Mouse (Mus musculus) midbrain, postnatal 0 days (tissue): ENCODE measurements around the gene Fmod. TPM values are rescaled to one million over a fixed set of nuclear protein-coding genes. Genes with fewer than 3 reads are reported as not detected.

Experiments
- ATAC-seq: fragments of 200-750 bp; cut with Nextera tagmentation; 2 replicates; pipeline ENCODE4 v1.8.0; 2017; ENCODE audit warnings: moderate number of reproducible peaks, mild to moderate bottlenecking, moderate TSS enrichment, moderate library complexity; ENCODE audit not compliant: low FRiP score
- DNase-seq: peaks from one replicate; pipeline ENCODE4 v3.0.0-alpha.2; 2015; ENCODE audit warnings: low spot score
- H3K27ac ChIP-seq: fragments of 300-500 bp; sonication (generic); 2 replicates; pipeline ENCODE4 v1.5.1; 2014; ENCODE audit warnings: low read depth, mild to moderate bottlenecking, low read length, mixed read lengths
- H3K27me3 ChIP-seq: fragments of 300-500 bp; sonication (generic); 2 replicates; pipeline ENCODE4 v1.6.1; 2014; ENCODE audit warnings: low read length, control low read depth, mixed read lengths; ENCODE audit not compliant: insufficient read depth
- H3K36me3 ChIP-seq: fragments of 300-500 bp; sonication (generic); 2 replicates; pipeline ENCODE4 v1.6.1; 2014; ENCODE audit warnings: low read length, control low read depth, mixed read lengths; ENCODE audit not compliant: insufficient read depth
- H3K4me1 ChIP-seq: fragments of 300-500 bp; sonication (generic); 2 replicates; pipeline ENCODE4 v1.6.1; 2014; ENCODE audit warnings: mild to moderate bottlenecking, control low read depth, antibody characterized with exemption, low read length, mixed read lengths; ENCODE audit not compliant: insufficient read depth
- H3K4me2 ChIP-seq: fragments of 300-500 bp; sonication (generic); 2 replicates; pipeline ENCODE4 v1.6.1; 2014; ENCODE audit warnings: low read depth, mild to moderate bottlenecking, low read length, mixed read lengths; ENCODE audit not compliant: poor library complexity, severe bottlenecking
- H3K4me3 ChIP-seq: fragments of 300-500 bp; sonication (generic); 2 replicates; pipeline ENCODE4 v1.5.1; 2014; ENCODE audit warnings: low read depth, mild to moderate bottlenecking, low read length, moderate library complexity
- H3K9ac ChIP-seq: fragments of 300-500 bp; sonication (generic); replicated peaks from 2 replicates; pipeline ENCODE4 v1.6.1; 2014; ENCODE audit warnings: mild to moderate bottlenecking, low read length, moderate library complexity, mixed read lengths; ENCODE audit not compliant: poor library complexity, severe bottlenecking
- H3K9me3 ChIP-seq: fragments of 300-500 bp; sonication (generic); 2 replicates; pipeline ENCODE4 v1.6.1; 2016; ENCODE audit warnings: low read length, control low read depth
- CTCF ChIP-seq: IDR thresholded peaks from 2 replicates; pipeline ENCODE4 v1.5.1; 2016; ENCODE audit warnings: antibody characterized with exemption, mild to moderate bottlenecking
- WGBS: fragments of 180-500 bp; shearing (Covaris S2); extraction: QIAGEN DNeasy Blood & Tissue Kit; methylation state at CpG from one replicate; pipeline ENCODE4 v1.1.7; 2014; 5-methylcytosine and 5-hydroxymethylcytosine counted together
- polyA plus RNA-seq: library from polyadenylated mRNA; unstranded; fragments of >200 nt; fragmentation: Nextera tagmentation; extraction: Ambion mirVana; gene quantifications from 2 replicates; pipeline ENCODE4 v1.2.1, GENCODE M21; 2015
- total RNA-seq: library from RNA; depleted of rRNA; stranded (reverse); fragments of >200 nt; gene quantifications from 2 replicates; pipeline ENCODE4 v1.2.3, GENCODE M21; 2014; rRNA removed

Fmod gene
- total RNA-seq (17.0 and 17.1 TPM in 2 replicates), polyA plus RNA-seq (24.8 and 26.3 TPM in 2 replicates)

DNA sequence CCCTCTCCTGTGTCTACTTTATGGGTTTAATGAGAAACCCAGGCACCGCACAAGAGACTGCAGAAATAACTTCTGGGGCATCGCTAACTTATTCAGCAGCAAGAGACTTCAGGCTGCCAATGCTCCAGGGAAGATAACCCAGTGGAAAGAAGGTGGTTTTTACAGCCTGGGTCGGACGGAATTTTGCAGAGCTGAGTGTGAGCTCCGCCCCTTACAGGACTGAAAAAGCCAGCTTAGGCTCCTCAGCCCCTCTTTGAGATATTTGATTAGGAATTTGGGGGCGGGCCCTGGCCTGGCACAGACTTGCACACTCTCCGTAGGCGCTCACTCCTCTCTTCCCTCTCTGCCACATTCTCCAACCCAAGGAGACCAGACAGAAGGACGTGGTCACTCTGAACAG is at the start of gene Fmod:
Gene Fmod (plus strand): TSS at position 83 of the 400 bp plus-strand sequence.
- WGBS: 51% methylated on average over 9 of the region's 9 CpGs
- no peak within 1 kb of the TSS for H3K9ac ChIP-seq
- no peak for ATAC-seq
- no peaks in the 10 kb centered on the region for H3K4me1 ChIP-seq
- no peak within 1 kb of the TSS for H3K27ac ChIP-seq
- TF ChIP-seq CTCF: no peak
- H3K36me3 ChIP-seq: no peaks in the 10 kb centered on the region
- DNase-seq: no peak
- H3K4me3 ChIP-seq: no peak within 1 kb of the TSS
- no peaks in the 10 kb centered on the region for H3K27me3 ChIP-seq
- H3K4me2 ChIP-seq: no peak within 1 kb of the TSS
- no peaks in the 10 kb centered on the region for H3K9me3 ChIP-seq

- no peak for ATAC-seq
- Histone ChIP-seq H3K9ac (no peak overlapping the region), H3K27me3 (no peaks in the 10 kb centered on the region), H3K4me3 (no peak overlapping the region), H3K27ac (no peak overlapping the region), H3K9me3 (no peaks in the 10 kb centered on the region), H3K4me2 (no peak overlapping the region), H3K36me3 (no peaks in the 10 kb centered on the region), H3K4me1 (no peaks in the 10 kb centered on the region)
- DNase-seq: peak; percentile 3
- 16% methylated on average over 3 of the region's 3 CpGs for WGBS
- no peak for TF ChIP-seq CTCF
Observed at GRCm38 (mm10) chr1:133988845-133989244, 48.2 kb upstream of the Fmod start.

DNA sequence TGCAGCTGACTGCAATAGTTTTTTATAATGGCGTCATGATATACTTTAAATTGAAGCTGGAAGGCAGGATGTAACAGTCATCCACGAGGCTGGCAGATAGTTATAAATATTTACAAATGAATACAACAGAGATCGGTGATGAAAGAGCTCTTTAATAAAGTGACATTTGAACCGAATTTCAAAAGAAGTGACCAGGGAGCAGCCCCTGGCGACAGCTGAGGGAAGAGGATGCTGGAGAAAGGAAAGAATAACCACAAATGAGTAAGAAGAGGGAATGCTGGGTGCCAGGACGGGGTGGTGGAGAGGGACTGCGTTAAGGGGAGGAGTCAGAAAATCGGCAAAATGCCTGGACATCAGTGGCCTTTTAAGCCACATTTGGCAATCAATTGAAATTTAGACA is 45.8 kb upstream of the Fmod start:
- ATAC-seq: no peak
- Histone ChIP-seq H3K4me1 (no peaks in the 10 kb centered on the region), H3K9ac (no peak overlapping the region), H3K9me3 (no peaks in the 10 kb centered on the region), H3K4me2 (no peak overlapping the region), H3K27ac (no peak overlapping the region), H3K36me3 (no peaks in the 10 kb centered on the region), H3K4me3 (no peak overlapping the region), H3K27me3 (no peaks in the 10 kb centered on the region)
- DNase-seq: no peak
- no peak for TF ChIP-seq CTCF
- 50% methylated on average over 8 of the region's 8 CpGs for WGBS

GRCm38 (mm10) chr1:134005490-134005889 is 31.6 kb upstream of the Fmod start:
- ATAC-seq (no peak), DNase-seq (no peak)
- Histone ChIP-seq H3K9ac (no peak overlapping the region), H3K4me2 (no peak overlapping the region), H3K9me3 (no peaks in the 10 kb centered on the region), H3K27ac (no peak overlapping the region), H3K4me1 (no peaks in the 10 kb centered on the region), H3K4me3 (no peak overlapping the region), H3K27me3 (no peaks in the 10 kb centered on the region), H3K36me3 (no peaks in the 10 kb centered on the region)
- no peak for TF ChIP-seq CTCF
- WGBS: 72% methylated on average over 7 of the region's 7 CpGs

DNA sequence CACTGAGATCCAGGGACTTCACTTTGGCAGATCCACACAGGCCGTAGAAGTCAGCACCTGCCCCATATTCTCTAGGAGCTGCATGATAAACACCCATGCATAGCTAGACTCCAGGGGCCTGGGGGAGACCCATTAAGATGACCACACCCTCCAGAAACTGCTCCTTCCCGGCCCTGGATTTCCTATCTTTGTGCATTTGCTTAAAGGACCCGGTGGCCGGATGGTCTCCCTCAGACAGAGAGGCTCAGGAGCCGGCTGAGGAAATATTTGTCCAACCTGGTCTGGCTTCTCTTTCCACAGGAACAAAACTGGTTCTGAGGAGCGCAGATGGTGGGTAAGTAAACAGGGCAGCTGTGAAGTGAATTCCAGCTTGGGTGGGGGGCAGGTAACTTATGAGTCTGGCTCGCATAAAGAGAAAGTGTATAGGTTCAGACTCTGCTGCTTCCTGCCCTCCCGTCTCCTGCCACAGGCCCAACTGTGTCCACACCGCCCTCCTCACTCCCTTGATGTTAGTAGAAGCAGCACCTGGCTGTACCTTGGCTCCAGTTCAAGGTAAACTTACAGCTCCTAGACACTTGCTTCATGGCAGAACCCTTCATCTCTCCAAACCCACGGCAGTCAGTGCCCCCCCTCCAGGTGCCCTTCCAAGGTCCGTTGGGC is 30.8 kb upstream of the Fmod start:
- no peak for DNase-seq
- H3K4me3 ChIP-seq: no peak overlapping the region
- no peak overlapping the region for H3K9ac ChIP-seq
- no peak for ATAC-seq
- no peak overlapping the region for H3K4me2 ChIP-seq
- H3K36me3 ChIP-seq: no peaks in the 10 kb centered on the region
- H3K27me3 ChIP-seq: no peaks in the 10 kb centered on the region
- no peak for TF ChIP-seq CTCF
- 84% methylated on average over 11 of the region's 11 CpGs for WGBS
- no peaks in the 10 kb centered on the region for H3K4me1 ChIP-seq
- H3K27ac ChIP-seq: no peak overlapping the region
- no peaks in the 10 kb centered on the region for H3K9me3 ChIP-seq

DNA sequence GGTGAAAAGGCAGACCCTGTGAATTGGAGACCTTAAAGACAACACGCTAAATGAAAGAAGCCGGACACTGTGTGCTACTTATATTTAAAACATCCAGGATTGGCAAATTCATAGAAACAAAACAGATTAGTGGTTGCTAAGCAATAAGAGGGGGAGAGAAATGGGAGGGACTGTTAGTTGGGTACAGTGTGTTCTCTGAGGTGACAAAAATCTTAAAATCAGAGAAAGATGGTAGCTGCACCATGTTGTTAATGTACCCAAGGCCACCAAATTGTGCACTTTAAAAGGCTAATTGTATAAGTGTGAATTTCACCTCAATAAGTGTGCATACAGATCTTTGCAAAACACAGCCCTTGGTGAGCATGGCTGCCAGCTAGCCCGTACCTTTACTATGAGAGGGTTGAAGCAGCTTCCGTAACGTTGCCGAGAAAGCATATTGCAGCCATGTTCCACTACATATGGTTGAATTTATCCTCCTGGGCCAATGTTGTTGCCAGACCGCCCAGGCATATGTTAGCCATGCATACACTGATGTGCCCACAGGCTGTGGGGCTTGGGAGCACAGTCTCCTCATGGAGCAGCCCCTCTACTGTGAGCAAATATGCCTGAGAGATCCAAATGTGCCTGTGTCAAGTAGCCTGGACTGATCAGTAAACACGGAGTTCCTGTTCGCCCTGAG is 12.6 kb upstream of the Fmod start:
- no peaks in the 10 kb centered on the region for H3K4me1 ChIP-seq
- H3K36me3 ChIP-seq: no peaks in the 10 kb centered on the region
- DNase-seq (no peak), ATAC-seq (no peak)
- H3K4me2 ChIP-seq: no peak overlapping the region
- no peak for TF ChIP-seq CTCF
- no peak overlapping the region for H3K27ac ChIP-seq
- 87% methylated on average over 9 of the region's 9 CpGs for WGBS
- no peak overlapping the region for H3K9ac ChIP-seq
- H3K4me3 ChIP-seq: no peak overlapping the region
- no peaks in the 10 kb centered on the region for H3K27me3 ChIP-seq
- H3K9me3 ChIP-seq: no peaks in the 10 kb centered on the region
